Mouse (Mus musculus) intestine, embryonic 15.5 days (tissue): ENCODE results near the gene Dicer1. TPM values are rescaled to one million over a fixed set of nuclear protein-coding genes. Genes with fewer than 3 reads are reported as not detected.

Source experiments
- polyA plus RNA-seq: library from polyadenylated mRNA; unstranded; fragments of >200 nt; fragmentation: Nextera tagmentation; extraction: Ambion mirVana; gene quantifications from 2 replicates; pipeline ENCODE4 v1.2.1, GENCODE M21; 2015

Gene Dicer1
- polyA plus RNA-seq, 1 experiment from 2014 or later, result 30.6 TPM

Other genes starting within 250 kb of the Dicer1 start
- gene Clmn, start 113.1 kb upstream of the Dicer1 start, polyA plus RNA-seq, result 4.1 and 4.3 TPM in 2 replicates